Mouse (Mus musculus): Measurements from ENCODE around the gene Btf3.

- TF ChIP-seq CTCF (IDR thresholded peaks at IDR 0.05; ENCODE audit: control insufficient read depth, insufficient read depth, insufficient read length) = no peak
- TF ChIP-seq USF1 (IDR thresholded peaks at IDR 0.05; ENCODE audit: low read depth) = no peak
- no peak for TF ChIP-seq MAX (IDR thresholded peaks at IDR 0.05)
- TF ChIP-seq MYOG (IDR thresholded peaks at IDR 0.05; ENCODE audit: control insufficient read depth, extremely low read depth, insufficient read length) = no peak
- TF ChIP-seq MYOD1 (IDR thresholded peaks at IDR 0.05; ENCODE audit: control insufficient read depth, insufficient read length, low read depth) = no peak
- no peak for TF ChIP-seq CEBPB (IDR thresholded peaks at IDR 0.05; ENCODE audit: low read depth)
These were observed 696 bp downstream of the Btf3 start for GRCm38 (mm10) chr13:98316140-98316479.
